Mouse (Mus musculus) G1E-ER4 (cell line): ENCODE data around the gene Slc25a25. TPM values are rescaled to one million over a fixed set of nuclear protein-coding genes. Genes with fewer than 3 reads are reported as not detected.

ENCODE experiments used
- GATA1 ChIP-seq: IDR thresholded peaks from one replicate; pipeline ENCODE4 v1.8.0; 2012; ENCODE audit warnings: low read length, inconsistent platforms
- polyA plus RNA-seq: library from polyadenylated mRNA; stranded (reverse); fragments of >175 nt; gene quantifications from 2 replicates; pipeline ENCODE4 v1.2.3, GENCODE M21; 2012

Gene Slc25a25
- polyA plus RNA-seq, 1 experiment: 11.7 TPM

DNA sequence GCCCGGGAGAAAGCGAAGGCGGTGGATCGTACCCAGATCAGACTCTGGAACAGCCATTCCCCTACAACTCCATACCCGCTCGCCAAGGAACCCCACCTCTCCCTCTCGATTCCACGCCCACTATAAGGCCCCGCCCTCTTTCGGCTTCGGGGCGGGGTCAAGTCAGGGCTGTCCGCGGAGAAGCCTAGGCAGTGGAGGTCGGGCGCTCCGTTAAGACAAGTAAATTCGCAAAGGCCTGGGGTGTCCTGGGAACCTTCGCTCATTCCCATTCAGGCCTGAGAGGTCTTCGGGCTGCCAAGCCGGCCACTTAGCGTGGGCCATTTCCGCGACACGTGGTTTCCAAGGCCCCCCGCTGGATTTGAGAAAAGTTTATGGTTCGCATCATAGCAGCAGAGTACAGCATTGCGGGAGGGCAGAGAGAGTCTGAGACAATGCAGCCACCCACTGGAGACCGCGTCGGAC is 55.7 kb downstream of the Slc25a25 start, which contains the start of gene Ptges2:
TSS of gene Ptges2 (plus strand) at position 413 of the 462 bp plus-strand sequence.
- TF ChIP-seq GATA1: no peak

- no peak for TF ChIP-seq GATA1
Measured at GRCm38 (mm10) chr2:32394973-32395372, 56.3 kb downstream of the Slc25a25 start.

GRCm38 (mm10) chr2:32392063-32392462 is 59.2 kb downstream of the Slc25a25 start:
- TF ChIP-seq GATA1: no peak

- no peak for TF ChIP-seq GATA1
Measured at GRCm38 (mm10) chr2:32390871-32391270, 60.4 kb downstream of the Slc25a25 start.

DNA sequence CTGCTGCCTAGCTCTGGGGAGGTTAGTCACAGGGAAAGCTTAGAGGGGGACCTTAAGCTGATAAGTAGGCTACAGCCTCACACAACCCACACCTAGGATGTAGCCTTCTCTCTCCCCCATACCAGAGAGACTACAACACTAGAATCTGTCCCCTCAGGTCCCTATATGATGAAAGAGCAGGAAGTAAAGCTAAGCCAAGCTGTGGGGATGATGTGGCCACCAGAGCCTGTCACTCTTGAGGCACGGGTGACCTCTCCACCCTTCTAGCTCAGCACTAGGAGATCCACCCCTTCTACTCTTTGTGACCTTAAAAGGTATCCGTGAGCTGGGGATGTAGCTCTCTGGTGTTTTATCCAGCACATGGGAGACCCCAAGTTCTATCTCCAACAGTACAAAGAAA is 62.1 kb downstream of the Slc25a25 start:
- no peak for TF ChIP-seq GATA1

DNA sequence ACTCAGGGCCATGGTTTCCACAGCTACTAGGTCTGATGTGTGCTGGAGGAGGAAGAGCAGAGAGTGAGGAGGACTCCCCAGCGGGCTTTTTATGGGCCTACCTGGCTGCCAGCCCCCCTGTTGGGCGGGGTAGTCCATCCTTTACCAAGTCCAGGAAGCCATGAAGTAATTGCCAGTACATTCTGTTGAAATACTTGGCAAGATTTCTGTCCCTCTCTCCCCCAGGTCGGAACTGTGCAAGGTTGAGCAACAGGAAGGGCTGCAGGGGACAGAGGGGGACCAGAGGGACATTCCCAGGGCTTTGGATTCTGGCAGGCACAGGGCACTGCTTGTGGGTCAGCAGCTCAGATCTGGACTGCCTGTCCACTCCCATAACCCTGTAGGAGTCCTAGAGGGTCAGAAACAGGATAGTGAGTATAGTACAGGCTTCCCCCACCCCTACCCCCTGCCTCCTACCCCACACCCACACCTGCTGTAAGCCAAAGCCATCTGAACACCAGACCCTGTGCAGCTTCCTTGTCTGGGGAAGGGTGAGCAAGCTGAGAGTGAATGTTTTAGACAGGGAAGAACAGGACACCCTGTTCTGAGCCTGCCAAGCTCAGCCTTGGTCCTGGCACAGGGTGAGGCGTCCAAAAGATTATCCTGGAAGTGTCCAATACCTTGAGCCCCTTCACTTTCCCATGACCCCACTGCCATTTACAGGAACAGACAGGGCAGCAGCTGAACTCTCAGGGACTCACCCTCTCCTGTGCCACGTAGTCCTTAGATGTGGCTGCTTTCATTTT is 63.3 kb downstream of the Slc25a25 start, which contains the start of gene Lcn2:
TSS of gene Lcn2 (minus strand) at position 547 of the 785 bp plus-strand sequence.
- no peak for TF ChIP-seq GATA1

- TF ChIP-seq GATA1: no peak
Measured at GRCm38 (mm10) chr2:32382689-32383088, 68.6 kb downstream of the Slc25a25 start.

GRCm38 (mm10) chr2:32381775-32382223 is 69.4 kb downstream of the Slc25a25 start, which contains the start of gene 1110008P14Rik:
Gene 1110008P14Rik, minus strand, starts transcription at chr2:32381938.
- TF ChIP-seq GATA1: no peak

DNA sequence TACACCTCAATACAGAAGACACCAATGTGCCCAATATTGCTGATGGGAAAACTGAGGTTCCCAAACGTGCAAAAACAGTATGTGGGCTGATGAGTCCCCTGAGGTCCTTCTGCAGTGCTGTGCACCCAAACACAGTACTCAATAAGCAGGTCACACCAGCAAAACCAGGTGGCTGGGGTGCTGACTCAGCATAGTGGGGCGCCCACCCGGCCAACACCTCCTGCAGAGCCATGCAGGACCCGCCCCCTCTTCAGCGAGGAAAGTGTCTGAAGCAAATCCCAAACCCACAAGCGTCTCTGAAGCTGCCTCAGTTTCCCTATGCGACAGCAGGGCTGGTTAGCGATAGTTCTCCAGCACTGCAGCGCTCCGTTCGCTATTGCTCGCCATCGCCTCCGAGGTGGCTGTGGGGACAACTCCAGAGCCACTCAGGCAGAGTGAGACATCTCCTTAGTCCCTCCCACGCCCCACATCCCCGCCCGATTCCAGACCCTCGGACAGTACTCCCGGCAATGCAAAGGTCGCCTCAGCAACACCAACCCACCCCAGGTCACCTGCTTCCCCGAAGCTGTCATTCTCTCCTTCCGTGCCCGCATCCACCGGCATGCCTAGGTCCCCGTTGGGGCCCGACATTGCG is 70.0 kb downstream of the Slc25a25 start:
- TF ChIP-seq GATA1: no peak

- TF ChIP-seq GATA1: no peak
Measured at GRCm38 (mm10) chr2:32380001-32380500, 71.2 kb downstream of the Slc25a25 start.

DNA sequence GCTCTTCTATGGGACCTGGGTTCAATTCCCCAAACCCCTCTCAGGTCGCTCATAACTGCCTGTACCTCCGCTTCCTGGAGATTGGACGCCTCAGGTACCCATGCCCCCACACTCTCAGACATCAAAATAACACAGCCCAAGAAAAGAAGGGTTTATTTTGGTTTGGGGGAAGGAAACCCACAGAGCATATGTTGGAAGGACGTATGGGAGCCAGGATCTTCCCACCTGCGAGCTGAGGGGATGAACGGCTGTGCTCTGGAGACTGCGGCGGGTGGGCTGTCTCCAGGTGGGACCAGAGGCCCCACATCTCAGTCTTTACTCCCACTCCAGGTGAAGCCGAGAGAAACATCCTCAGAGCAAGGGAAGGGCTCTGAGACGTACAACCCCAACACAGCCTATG is 74.3 kb downstream of the Slc25a25 start:
- TF ChIP-seq GATA1: no peak

- TF ChIP-seq GATA1: no peak
Measured at GRCm38 (mm10) chr2:32375317-32375940, 75.8 kb downstream of the Slc25a25 start.

- no peak for TF ChIP-seq GATA1
Measured at GRCm38 (mm10) chr2:32374191-32374590, 77.1 kb downstream of the Slc25a25 start.

DNA sequence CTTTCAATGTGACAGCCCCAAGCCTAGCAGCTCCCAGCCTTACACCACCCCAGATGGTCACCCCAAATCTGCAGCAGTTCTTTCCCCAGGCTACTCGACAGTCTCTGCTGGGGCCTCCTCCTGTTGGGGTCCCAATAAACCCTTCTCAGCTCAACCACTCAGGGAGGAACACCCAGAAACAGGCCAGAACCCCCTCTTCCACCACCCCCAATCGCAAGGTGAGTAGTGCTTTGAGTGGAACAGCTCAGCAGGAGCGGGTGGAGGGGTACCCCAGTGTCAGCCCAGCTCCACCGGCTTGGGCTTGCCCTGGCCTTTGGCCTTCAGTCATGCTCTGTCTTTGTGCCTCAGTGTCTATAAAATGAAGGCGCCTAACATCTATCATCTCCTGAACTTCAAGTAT is 83.9 kb downstream of the Slc25a25 start:
- no peak for TF ChIP-seq GATA1

Other genes with a start within 250 kb of the Slc25a25 start
- gene Pomt1, start 214.9 kb downstream of the Slc25a25 start, polyA plus RNA-seq: 17.6 and 19.8 TPM in 2 replicates
- 65.6 and 82.9 TPM in 2 replicates for gene Uck1, start 191.3 kb downstream of the Slc25a25 start, polyA plus RNA-seq
- gene Golga2, start 164.1 kb downstream of the Slc25a25 start, polyA plus RNA-seq: 25.4 and 27.7 TPM in 2 replicates
- gene Swi5, start 163.4 kb downstream of the Slc25a25 start, polyA plus RNA-seq: 127 and 446 TPM in 2 replicates
- 342 and 353 TPM in 2 replicates for gene Ciz1, start 99.1 kb downstream of the Slc25a25 start, polyA plus RNA-seq
- gene Dnm1, start 98.1 kb downstream of the Slc25a25 start, polyA plus RNA-seq: 0.04 and 0.13 TPM in 2 replicates
- gene 1110008P14Rik, start 69.5 kb downstream of the Slc25a25 start, polyA plus RNA-seq: 68.1 and 99.6 TPM in 2 replicates
- not detected in 2 replicates for gene Lcn2, start 63.2 kb downstream of the Slc25a25 start, polyA plus RNA-seq
- gene Ptges2, start 55.5 kb downstream of the Slc25a25 start, polyA plus RNA-seq: 8.1 and 10.6 TPM in 2 replicates
- 8.4 and 10.4 TPM in 2 replicates for gene Naif1, start 988 bp downstream of the Slc25a25 start, polyA plus RNA-seq
- 11.4 and 12.0 TPM in 2 replicates for gene Fam102a, start 83.9 kb upstream of the Slc25a25 start, polyA plus RNA-seq
- gene Dpm2, start 119.4 kb upstream of the Slc25a25 start, polyA plus RNA-seq: 7.4 and 8.5 TPM in 2 replicates
- 0.36 TPM in 1 of 2 replicates, not detected in the other for gene Pip5kl1, start 123.4 kb upstream of the Slc25a25 start, polyA plus RNA-seq
- not detected in 2 replicates for gene 9430097D07Rik, start 124.2 kb upstream of the Slc25a25 start, polyA plus RNA-seq
- 25.5 and 29.4 TPM in 2 replicates for gene St6galnac4, start 135.7 kb upstream of the Slc25a25 start, polyA plus RNA-seq
- gene St6galnac6, start 148.3 kb upstream of the Slc25a25 start, polyA plus RNA-seq: 47.5 and 58.6 TPM in 2 replicates
- gene Ak1, start 170.3 kb upstream of the Slc25a25 start, polyA plus RNA-seq: 0.63 and 0.94 TPM in 2 replicates
- gene Eng, start 195.2 kb upstream of the Slc25a25 start, polyA plus RNA-seq: 0.31 and 0.61 TPM in 2 replicates